Mouse (Mus musculus): ENCODE data around the gene Gal3st2.

DNA sequence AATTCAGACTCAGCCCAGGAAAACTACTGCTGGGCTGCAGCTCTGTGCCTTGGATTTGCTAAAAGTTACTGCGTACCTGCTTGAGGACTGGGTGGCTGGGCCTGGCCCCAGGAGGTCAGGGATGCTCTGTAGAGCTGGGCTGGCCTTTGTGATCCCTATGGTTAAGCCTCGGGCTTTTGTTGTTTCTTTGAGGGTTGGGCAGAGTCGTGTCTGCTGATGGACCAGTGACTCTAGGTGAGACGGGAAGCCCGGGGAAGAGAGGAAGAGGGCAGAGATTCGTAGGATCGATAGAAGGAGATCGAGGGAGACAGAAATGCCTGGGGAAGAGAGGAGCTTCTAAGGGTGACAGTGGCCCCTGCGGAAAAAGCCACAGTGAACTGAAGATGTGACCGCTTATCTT lies 36.5 kb upstream of the Gal3st2 start, which contains the start of gene D2hgdh:
- TF ChIP-seq CTCF (IDR thresholded peaks at IDR 0.05; ENCODE audit: low read depth, low read length) (no peak), POLR2A (IDR thresholded peaks at IDR 0.05; ENCODE audit: borderline replicate concordance, low read depth, low read length) (no peak)

Measured in bone marrow macrophage, adult 2 months (primary cell).